Mouse (Mus musculus): ENCODE data around the gene Catip. TPM values are rescaled to one million over a fixed set of nuclear protein-coding genes. Genes with fewer than 3 reads are reported as not detected.

Catip gene
- total RNA-seq, 2 experiments from 2014 or later, result 1.0 to 1.1 TPM

- no peak for DNase-seq (ENCODE audit: extremely low spot score in 1 of 2, low spot score in 1 of 2)
Observed at GRCm38 (mm10) chr1:74380484-74380883, 18.6 kb downstream of the Catip start.

GRCm38 (mm10) chr1:74381588-74382021 is 19.7 kb downstream of the Catip start:
- DNase-seq (ENCODE audit: extremely low spot score in 1 of 2, low spot score in 1 of 2), result no peak

DNA sequence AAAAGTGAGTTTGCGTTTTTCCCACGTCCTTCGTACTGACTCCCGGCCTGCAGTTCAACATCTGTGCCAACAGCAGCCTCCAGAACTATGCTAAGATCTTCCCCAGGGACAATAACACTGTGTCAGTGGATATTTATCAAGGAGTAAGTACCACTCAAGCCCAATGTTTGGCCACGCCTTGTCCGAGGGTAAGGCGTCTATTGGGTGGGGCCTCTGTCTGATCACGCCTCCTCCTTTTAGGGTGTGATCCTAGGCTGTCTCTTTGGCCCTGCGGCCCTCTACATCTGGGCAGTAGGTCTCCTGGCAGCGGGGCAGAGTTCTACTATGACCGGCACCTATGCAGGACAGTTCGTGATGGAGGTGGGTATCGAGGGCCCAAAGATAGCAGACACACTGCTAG is 21.5 kb downstream of the Catip start:
- DNase-seq (ENCODE audit: extremely low spot score in 1 of 2, low spot score in 1 of 2), result no peak

- DNase-seq (ENCODE audit: extremely low spot score in 1 of 2, low spot score in 1 of 2), result no peak
Observed at GRCm38 (mm10) chr1:74384525-74384924, 22.6 kb downstream of the Catip start.

DNA sequence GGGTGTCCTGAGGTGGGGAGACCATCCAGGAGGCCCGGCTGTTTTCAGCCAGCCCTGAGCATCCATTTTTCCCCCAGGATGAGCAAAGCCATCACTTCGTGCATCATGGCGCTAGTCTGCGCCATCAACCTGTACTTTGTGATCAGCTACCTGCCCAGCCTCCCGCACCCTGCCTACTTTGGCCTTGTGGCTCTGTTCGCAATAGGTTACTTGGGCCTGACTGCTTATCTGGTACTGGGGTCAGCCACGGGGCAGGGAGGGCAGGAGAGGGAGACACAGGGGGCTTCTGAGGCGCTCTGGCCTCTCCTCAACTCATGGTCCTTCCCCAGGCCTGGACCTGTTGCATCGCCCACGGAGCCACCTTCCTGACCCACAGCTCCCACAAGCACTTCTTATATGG is 23.2 kb downstream of the Catip start:
- no peak for DNase-seq (ENCODE audit: extremely low spot score in 1 of 2, low spot score in 1 of 2)

DNA sequence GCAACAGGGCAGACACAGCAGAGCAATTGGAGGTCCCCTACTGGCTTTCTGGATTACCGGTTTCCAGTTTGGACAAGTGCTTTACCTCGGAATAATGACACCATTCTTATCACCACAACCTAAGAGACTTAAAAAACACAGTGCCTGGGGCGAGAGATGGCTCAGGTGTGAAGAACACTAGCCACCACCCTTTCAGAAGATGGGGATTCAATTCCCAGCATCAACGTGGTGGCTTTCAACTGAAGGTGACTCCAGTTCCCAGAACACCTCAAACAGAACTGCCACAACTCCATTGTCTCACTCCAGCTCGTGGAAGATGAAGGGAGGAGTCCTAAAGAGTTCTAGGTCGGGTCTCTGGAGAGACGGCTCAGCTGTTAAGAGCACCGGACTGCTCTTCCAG is 23.6 kb downstream of the Catip start:
- no peak for DNase-seq (ENCODE audit: extremely low spot score in 1 of 2, low spot score in 1 of 2)

DNA sequence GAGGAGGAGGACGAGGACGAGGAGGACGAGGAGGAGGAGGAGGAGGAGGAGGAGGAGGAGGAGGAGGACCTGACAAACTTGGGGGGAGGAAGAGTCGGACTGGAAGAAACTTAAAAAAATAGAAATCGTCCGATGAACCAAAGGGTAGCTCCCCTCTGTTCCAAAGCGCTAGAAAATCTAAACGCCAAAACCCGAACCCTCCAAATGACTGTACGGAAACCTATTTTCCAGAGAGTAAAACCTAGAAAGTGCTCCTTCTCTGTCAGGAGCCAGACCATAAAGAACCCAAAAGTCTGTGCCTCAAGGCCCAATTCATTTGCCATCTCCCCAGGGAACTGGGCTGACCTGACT is 24.4 kb downstream of the Catip start:
- no peak for DNase-seq (ENCODE audit: extremely low spot score in 1 of 2, low spot score in 1 of 2)

GRCm38 (mm10) chr1:74386714-74387385 is 24.9 kb downstream of the Catip start:
- peak; percentile 93 to 98 for DNase-seq (ENCODE audit: extremely low spot score in 1 of 2, low spot score in 1 of 2)

DNA sequence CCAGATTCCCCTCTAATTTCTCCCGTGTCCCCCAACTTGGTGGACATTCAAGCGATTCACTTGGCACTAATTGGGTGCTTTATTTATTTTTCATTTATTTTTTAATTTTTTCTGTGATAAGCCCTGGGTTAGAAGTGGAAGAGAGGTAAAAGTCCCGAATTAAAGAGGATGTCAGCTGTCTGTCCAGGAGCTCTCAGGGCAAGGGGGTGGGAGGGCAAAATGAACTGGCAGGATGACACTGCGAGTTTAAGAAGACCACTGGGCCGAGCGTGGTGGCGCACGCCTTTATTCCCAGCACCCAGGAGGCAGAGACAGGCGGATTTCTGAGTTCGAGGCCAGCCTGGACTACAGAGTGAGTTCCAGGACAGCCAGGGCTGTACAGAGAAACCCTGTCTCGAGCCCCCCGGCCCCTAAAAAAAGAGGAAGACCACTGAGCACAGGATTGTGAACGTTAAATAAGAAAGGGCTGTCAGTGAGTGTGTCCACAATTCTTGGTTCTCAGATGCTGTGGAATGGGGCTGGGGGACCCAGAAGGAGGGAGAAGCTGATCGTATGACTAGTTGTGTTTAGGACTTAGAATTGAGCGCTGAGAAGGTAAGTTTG is 25.6 kb downstream of the Catip start:
- DNase-seq (ENCODE audit: extremely low spot score in 1 of 2, low spot score in 1 of 2), result no peak

DNA sequence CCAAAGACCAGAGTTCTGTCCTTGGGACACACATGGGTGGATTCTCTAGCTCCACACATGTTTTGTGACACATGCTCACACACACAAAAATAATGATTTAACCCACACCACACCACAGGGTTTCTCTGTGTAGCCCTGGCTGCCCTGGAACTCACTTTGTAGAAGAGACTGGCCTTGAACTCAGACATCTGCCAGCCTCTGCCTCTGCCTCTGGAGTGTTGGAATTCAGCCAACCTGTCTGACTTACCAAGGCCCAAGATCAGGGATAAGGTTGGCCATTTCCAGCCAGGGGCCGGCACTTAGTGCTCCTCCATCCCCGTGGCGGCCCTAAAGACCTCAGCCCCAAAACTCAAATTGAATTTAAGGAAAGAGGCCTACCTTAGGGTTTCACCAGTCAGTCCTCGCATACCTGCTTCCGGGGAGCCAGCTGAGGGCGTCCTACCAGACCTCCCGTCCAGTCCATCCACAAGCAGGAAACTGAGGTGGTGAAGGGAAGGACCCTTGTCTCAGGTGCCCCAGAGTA is 26.6 kb downstream of the Catip start:
- no peak for DNase-seq (ENCODE audit: extremely low spot score in 1 of 2, low spot score in 1 of 2)

GRCm38 (mm10) chr1:74389831-74390286 is 28.0 kb downstream of the Catip start:
- no peak for DNase-seq (ENCODE audit: extremely low spot score in 1 of 2, low spot score in 1 of 2)

GRCm38 (mm10) chr1:74390287-74390906 is 28.5 kb downstream of the Catip start:
- peak in 1 of 2 experiments; percentile 54 for DNase-seq (ENCODE audit: extremely low spot score in 1 of 2, low spot score in 1 of 2)

DNA sequence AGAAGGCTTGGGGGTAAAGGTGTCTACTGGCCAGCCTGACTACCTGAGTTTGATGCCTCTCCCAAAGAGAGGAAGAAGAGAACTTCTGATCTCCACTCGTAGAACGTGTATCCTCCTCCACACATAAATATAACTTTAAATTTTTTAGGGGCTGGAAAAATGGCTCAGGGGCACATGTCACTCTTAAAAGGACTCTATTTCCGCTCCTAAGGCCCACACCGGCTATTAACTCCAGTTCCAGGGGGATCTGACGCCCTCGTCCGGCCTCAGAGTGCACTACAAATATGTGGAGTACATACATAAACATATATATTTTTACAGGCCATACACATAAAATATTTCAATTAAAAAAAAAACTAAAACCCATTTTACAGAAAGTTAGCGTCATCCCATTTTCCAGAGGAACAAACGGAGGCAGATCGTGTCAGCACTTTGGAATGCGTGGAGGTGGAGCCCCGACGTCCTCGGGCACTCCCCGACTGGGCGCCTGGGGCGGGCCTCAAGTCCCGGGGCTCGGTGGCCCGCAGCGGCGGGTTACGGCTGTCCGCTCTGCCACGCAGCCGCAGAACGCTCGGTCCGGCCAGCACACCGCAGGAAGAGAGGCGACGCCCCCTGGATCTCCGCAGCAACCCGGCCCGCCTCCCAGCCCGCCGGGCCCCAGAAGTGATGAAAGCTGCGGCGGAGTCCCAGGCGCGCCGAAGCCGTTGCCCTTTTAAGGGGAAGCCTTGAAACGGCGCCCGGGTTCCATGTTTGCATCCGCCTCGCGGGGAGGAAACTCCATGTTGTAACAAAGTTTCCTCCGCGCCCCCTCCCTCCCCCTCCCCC is 29.2 kb downstream of the Catip start, which contains the start of gene Ctdsp1:
Gene Ctdsp1, plus strand, starts transcription at position 586 of the 825 bp plus-strand sequence.
- DNase-seq (ENCODE audit: extremely low spot score in 1 of 2, low spot score in 1 of 2), result peak; percentile 90 to 94

GRCm38 (mm10) chr1:74391844-74392441 is 30.0 kb downstream of the Catip start:
- peak; percentile 28 to 43 for DNase-seq (ENCODE audit: extremely low spot score in 1 of 2, low spot score in 1 of 2)

GRCm38 (mm10) chr1:74392446-74392994 is 30.6 kb downstream of the Catip start:
- DNase-seq (ENCODE audit: extremely low spot score in 1 of 2, low spot score in 1 of 2), result no peak

GRCm38 (mm10) chr1:74393010-74393409 is 31.1 kb downstream of the Catip start:
- DNase-seq (ENCODE audit: extremely low spot score in 1 of 2, low spot score in 1 of 2), result no peak

DNA sequence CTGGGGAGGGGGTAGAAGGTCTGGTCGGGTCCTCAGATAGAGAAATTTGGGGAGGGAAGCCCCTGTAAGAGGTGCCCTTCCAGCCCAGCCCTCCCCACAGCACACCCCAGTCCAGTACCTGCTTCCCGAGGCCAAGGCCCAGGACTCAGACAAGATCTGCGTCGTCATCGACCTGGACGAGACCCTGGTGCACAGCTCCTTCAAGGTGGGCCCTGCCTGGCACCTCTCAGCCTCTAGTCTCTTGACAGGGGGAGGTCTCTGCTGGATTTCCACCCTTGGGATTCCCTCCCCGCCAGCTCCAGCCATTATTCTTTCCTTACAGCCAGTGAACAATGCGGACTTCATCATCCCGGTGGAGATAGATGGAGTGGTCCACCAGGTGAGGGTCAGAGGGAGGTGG is 31.8 kb downstream of the Catip start:
- DNase-seq (ENCODE audit: extremely low spot score in 1 of 2, low spot score in 1 of 2), result no peak

- DNase-seq (ENCODE audit: extremely low spot score in 1 of 2, low spot score in 1 of 2), result no peak
Observed at GRCm38 (mm10) chr1:74394311-74394710, 32.4 kb downstream of the Catip start.

GRCm38 (mm10) chr1:74394858-74395257 is 33.0 kb downstream of the Catip start:
- DNase-seq (ENCODE audit: extremely low spot score in 1 of 2, low spot score in 1 of 2), result no peak

- no peak for DNase-seq (ENCODE audit: extremely low spot score in 1 of 2, low spot score in 1 of 2)
Observed at GRCm38 (mm10) chr1:74395290-74395689, 33.4 kb downstream of the Catip start.

Measured in layer of hippocampus, postnatal 25 days (tissue).